In genomic region chr7:101896104-101897066, GRCm38 (mm10) we compare ENCODE assay signal across 8 mouse cellular contexts. TPM values are rescaled to one million over a fixed set of nuclear protein-coding genes. Genes with fewer than 3 reads are reported as not detected.
DNase-seq lines count a peak whose midpoint lies in the region; ATAC-seq and TF ChIP-seq lines count a peak whose summit lies in the region.

No protein-coding gene starts in this region.

- peak overlapping the region; percentile 66 for H3K4me3 ChIP-seq in forebrain, embryonic 10.5 days
- H3K4me3 ChIP-seq in heart, embryonic 15.5 days: peak overlapping the region; percentile 64
- peak overlapping the region; percentile 70 to 86 for H3K4me3 ChIP-seq in liver, embryonic 14.5 days (ENCODE audit: insufficient read depth in 1 of 2, low read depth in 2 of 2, low read length in 2 of 2)
- H3K4me3 ChIP-seq in neural tube, embryonic 11.5 days (ENCODE audit: low read depth, low read length): peak overlapping the region; percentile 51
- H3K4me3 ChIP-seq in stomach, postnatal 0 days (ENCODE audit: low read depth, low read length): peak overlapping the region; percentile 51

- no peaks in the 10 kb centered on the region for H3K27me3 ChIP-seq in forebrain, embryonic 10.5 days (ENCODE audit: poor library complexity, severe bottlenecking)
- H3K27me3 ChIP-seq in heart, embryonic 15.5 days: no peaks in the 10 kb centered on the region
- no peaks in the 10 kb centered on the region for H3K27me3 ChIP-seq in liver, embryonic 14.5 days (ENCODE audit: control insufficient read depth, insufficient read depth, low read length)
- H3K27me3 ChIP-seq in neural tube, embryonic 11.5 days (ENCODE audit: control insufficient read depth, insufficient read depth, low read length): no peaks in the 10 kb centered on the region
- no peaks in the 10 kb centered on the region for H3K27me3 ChIP-seq in stomach, postnatal 0 days (ENCODE audit: control insufficient read depth, insufficient read depth, low read length)

- TF ChIP-seq EP300 in liver, embryonic 14.5 days (IDR thresholded peaks at IDR 0.05; ENCODE audit: low read depth): 0 out of 2 replicates have a peak, but pooled peaks have one; percentile 46
- TF ChIP-seq EP300 in stomach, postnatal 0 days (optimal IDR thresholded peaks at IDR 0.05): peak; percentile 43

- H3K36me3 ChIP-seq in forebrain, embryonic 10.5 days (replicated peaks): peaks cover 33% of the 10 kb centered on the region
- 0 out of 2 replicates have a peak, but pooled peaks cover 4% of the 10 kb centered on the region for H3K36me3 ChIP-seq in heart, embryonic 15.5 days
- H3K36me3 ChIP-seq in liver, embryonic 14.5 days (replicated peaks; ENCODE audit: control insufficient read depth, insufficient read depth, low read depth): no peaks in the 10 kb centered on the region; the same call in 1 of the 2 replicates
- no peaks in the 10 kb centered on the region for H3K36me3 ChIP-seq in neural tube, embryonic 11.5 days (ENCODE audit: control insufficient read depth, insufficient read depth, low read length)
- H3K36me3 ChIP-seq in stomach, postnatal 0 days (ENCODE audit: control insufficient read depth, insufficient read depth, low read length): no peaks in the 10 kb centered on the region

- DNase-seq in CD8-positive naive resting alpha-beta T cell, adult 2 months (ENCODE audit: low read depth in 2 of 2, low spot score in 2 of 2): peak; percentile 94 to 95
- peak; percentile 96 for DNase-seq in c-Kit-positive CD71-negative TER-119-negative erythroid progenitor cells, embryonic 14.5 days (ENCODE audit: low read depth)
- peak; percentile 97 for DNase-seq in forebrain, embryonic 10.5 days (ENCODE audit: extremely low spot score, low spot score)
- peak; percentile 99 for DNase-seq in kidney, postnatal 25 days
- DNase-seq in liver, embryonic 14.5 days (ENCODE audit: low read depth in 3 of 3, low spot score in 3 of 3): peak; percentile 99 to 100 (median 99)
- DNase-seq in neural tube, embryonic 11.5 days (ENCODE audit: low spot score): peak; percentile 96
- peak; percentile 96 for DNase-seq in stomach, postnatal 0 days (ENCODE audit: low spot score)

- H3K27ac ChIP-seq in forebrain, embryonic 10.5 days: peak overlapping the region; percentile 96
- peak overlapping the region; percentile 90 for H3K27ac ChIP-seq in heart, embryonic 15.5 days
- H3K27ac ChIP-seq in liver, embryonic 14.5 days: peak overlapping the region; percentile 86
- peak overlapping the region; percentile 83 for H3K27ac ChIP-seq in neural tube, embryonic 11.5 days (ENCODE audit: low read depth, low read length)
- peak overlapping the region; percentile 89 for H3K27ac ChIP-seq in stomach, postnatal 0 days (replicated peaks)

- ATAC-seq in heart, embryonic 15.5 days (replicated peaks; ENCODE audit: insufficient number of reproducible peaks, insufficient read depth, low FRiP score, low read depth): peak; percentile 96
- peak; percentile 97 for ATAC-seq in liver, embryonic 14.5 days (ENCODE audit: insufficient read depth)
- peak; percentile 97 for ATAC-seq in neural tube, embryonic 11.5 days (ENCODE audit: insufficient read depth, low FRiP score, low TSS enrichment)
- ATAC-seq in stomach, postnatal 0 days (ENCODE audit: low FRiP score, low TSS enrichment): peak; percentile 98

- under 1% methylated on average over 57 of the region's 57 CpGs for WGBS in forebrain, embryonic 10.5 days
- WGBS in heart, embryonic 15.5 days: 1% methylated on average over 57 of the region's 57 CpGs
- WGBS in liver, embryonic 14.5 days (ENCODE audit: insufficient replicate concordance): under 1% methylated on average over 57 of the region's 57 CpGs
- WGBS in neural tube, embryonic 11.5 days: under 1% methylated on average over 57 of the region's 57 CpGs
- under 1% methylated on average over 57 of the region's 57 CpGs for WGBS in stomach, postnatal 0 days

- no peaks in the 10 kb centered on the region for H3K9me3 ChIP-seq in forebrain, embryonic 10.5 days
- no peaks in the 10 kb centered on the region for H3K9me3 ChIP-seq in heart, embryonic 15.5 days (replicated peaks)
- H3K9me3 ChIP-seq in liver, embryonic 14.5 days (ENCODE audit: control insufficient read depth, low read length): no peaks in the 10 kb centered on the region
- H3K9me3 ChIP-seq in neural tube, embryonic 11.5 days (ENCODE audit: control insufficient read depth, low read length): no peaks in the 10 kb centered on the region
- H3K9me3 ChIP-seq in stomach, postnatal 0 days (ENCODE audit: control insufficient read depth, low read length): no peaks in the 10 kb centered on the region

- peak overlapping the region; percentile 63 for H3K4me2 ChIP-seq in heart, embryonic 15.5 days
- H3K4me2 ChIP-seq in liver, embryonic 14.5 days (ENCODE audit: low read depth): peak overlapping the region; percentile 96
- peak overlapping the region; percentile 39 for H3K4me2 ChIP-seq in neural tube, embryonic 11.5 days (ENCODE audit: low read depth)
- peak overlapping the region; percentile 57 for H3K4me2 ChIP-seq in stomach, postnatal 0 days (replicated peaks; ENCODE audit: low read depth)

- peak overlapping the region; percentile 57 for H3K9ac ChIP-seq in heart, embryonic 15.5 days
- peak overlapping the region; percentile 83 for H3K9ac ChIP-seq in liver, embryonic 14.5 days (replicated peaks)
- H3K9ac ChIP-seq in neural tube, embryonic 11.5 days (ENCODE audit: low read length): peak overlapping the region; percentile 67
- peak overlapping the region; percentile 62 for H3K9ac ChIP-seq in stomach, postnatal 0 days (ENCODE audit: low read length)

- no peak for TF ChIP-seq CTCF in liver, embryonic 14.5 days (IDR thresholded peaks at IDR 0.05; ENCODE audit: low read depth)
- TF ChIP-seq CTCF in stomach, postnatal 0 days (IDR thresholded peaks at IDR 0.05; ENCODE audit: low read depth): no peak; the same call in 1 of the 2 replicates

- H3K4me1 ChIP-seq in forebrain, embryonic 10.5 days: peaks cover 18% of the 10 kb centered on the region
- peaks cover 11% of the 10 kb centered on the region; the same call in 1 of the 2 replicates for H3K4me1 ChIP-seq in heart, embryonic 15.5 days (replicated peaks)
- peaks cover 7 to 9% of the 10 kb centered on the region in 2 experiments for H3K4me1 ChIP-seq in liver, embryonic 14.5 days (replicated peaks; ENCODE audit: control insufficient read depth in 2 of 2, insufficient read depth in 2 of 2, low read length in 1 of 2)
- no peaks in the 10 kb centered on the region for H3K4me1 ChIP-seq in neural tube, embryonic 11.5 days (ENCODE audit: control insufficient read depth, insufficient read depth, low read length)
- no peaks in the 10 kb centered on the region for H3K4me1 ChIP-seq in stomach, postnatal 0 days (replicated peaks; ENCODE audit: control insufficient read depth, insufficient read depth)

RNA-seq across cellular contexts. Expression of gene Lamtor1, which starts 9.3 kb away (rescaled TPM):
- polyA plus RNA-seq in forebrain, embryonic 10.5 days (2016; fragmentation: Nextera tagmentation; extraction: Ambion mirVana): 157 and 165 TPM in 2 replicates
- 130 and 151 TPM in 2 replicates for polyA plus RNA-seq in heart, embryonic 15.5 days (2015; fragmentation: Nextera tagmentation; extraction: Ambion mirVana)
- polyA plus RNA-seq in liver, embryonic 14.5 days (2012; rRNA removed): 61.7 and 74.8 TPM in 2 replicates
- polyA plus RNA-seq in liver, embryonic 14.5 days (2014; fragmentation: Nextera tagmentation; extraction: Ambion mirVana): 63.3 and 67.8 TPM in 2 replicates
- polyA plus RNA-seq in neural tube, embryonic 11.5 days (2014; fragmentation: Nextera tagmentation; extraction: Ambion mirVana): 134 and 144 TPM in 2 replicates
- 119 and 122 TPM in 2 replicates for polyA plus RNA-seq in stomach, postnatal 0 days (2015; fragmentation: Nextera tagmentation; extraction: Ambion mirVana)

RNA-seq across cellular contexts. Expression of gene Tomt, which starts 9.8 kb away (rescaled TPM):
- 0.62 and 1.2 TPM in 2 replicates for polyA plus RNA-seq in forebrain, embryonic 10.5 days (2016; fragmentation: Nextera tagmentation; extraction: Ambion mirVana)
- 0.10 and 0.22 TPM in 2 replicates for polyA plus RNA-seq in heart, embryonic 15.5 days (2015; fragmentation: Nextera tagmentation; extraction: Ambion mirVana)
- polyA plus RNA-seq in liver, embryonic 14.5 days (2012; rRNA removed): 0.05 and 0.08 TPM in 2 replicates
- polyA plus RNA-seq in liver, embryonic 14.5 days (2014; fragmentation: Nextera tagmentation; extraction: Ambion mirVana): 0.09 and 0.13 TPM in 2 replicates
- polyA plus RNA-seq in neural tube, embryonic 11.5 days (2014; fragmentation: Nextera tagmentation; extraction: Ambion mirVana): 0.53 and 1.0 TPM in 2 replicates
- 0.15 TPM in 1 of 2 replicates, not detected in the other for polyA plus RNA-seq in stomach, postnatal 0 days (2015; fragmentation: Nextera tagmentation; extraction: Ambion mirVana)

RNA-seq across cellular contexts. Expression of gene Folr1, which starts 25.8 kb away (rescaled TPM):
- polyA plus RNA-seq in forebrain, embryonic 10.5 days (2016; fragmentation: Nextera tagmentation; extraction: Ambion mirVana): 11.9 and 13.1 TPM in 2 replicates
- 4.3 and 6.1 TPM in 2 replicates for polyA plus RNA-seq in heart, embryonic 15.5 days (2015; fragmentation: Nextera tagmentation; extraction: Ambion mirVana)
- 0.33 and 0.53 TPM in 2 replicates for polyA plus RNA-seq in liver, embryonic 14.5 days (2012; rRNA removed)
- 0.38 TPM in 1 of 2 replicates, not detected in the other for polyA plus RNA-seq in liver, embryonic 14.5 days (2014; fragmentation: Nextera tagmentation; extraction: Ambion mirVana)
- polyA plus RNA-seq in neural tube, embryonic 11.5 days (2014; fragmentation: Nextera tagmentation; extraction: Ambion mirVana): 0.49 and 0.91 TPM in 2 replicates
- 3.2 and 4.0 TPM in 2 replicates for polyA plus RNA-seq in stomach, postnatal 0 days (2015; fragmentation: Nextera tagmentation; extraction: Ambion mirVana)

RNA-seq across cellular contexts. Expression of gene Anapc15, which starts 32.9 kb away (rescaled TPM):
- 122 and 127 TPM in 2 replicates for polyA plus RNA-seq in forebrain, embryonic 10.5 days (2016; fragmentation: Nextera tagmentation; extraction: Ambion mirVana)
- polyA plus RNA-seq in heart, embryonic 15.5 days (2015; fragmentation: Nextera tagmentation; extraction: Ambion mirVana): 48.3 and 54.7 TPM in 2 replicates
- polyA plus RNA-seq in liver, embryonic 14.5 days (2012; rRNA removed): 25.6 and 54.6 TPM in 2 replicates
- polyA plus RNA-seq in liver, embryonic 14.5 days (2014; fragmentation: Nextera tagmentation; extraction: Ambion mirVana): 51.9 and 52.0 TPM in 2 replicates
- 79.9 and 87.3 TPM in 2 replicates for polyA plus RNA-seq in neural tube, embryonic 11.5 days (2014; fragmentation: Nextera tagmentation; extraction: Ambion mirVana)
- polyA plus RNA-seq in stomach, postnatal 0 days (2015; fragmentation: Nextera tagmentation; extraction: Ambion mirVana): 38.8 and 42.7 TPM in 2 replicates

RNA-seq across cellular contexts. Expression of gene Lrrc51, which starts 37.3 kb away (rescaled TPM):
- polyA plus RNA-seq in forebrain, embryonic 10.5 days (2016; fragmentation: Nextera tagmentation; extraction: Ambion mirVana): 10.1 and 11.9 TPM in 2 replicates
- 3.9 and 4.6 TPM in 2 replicates for polyA plus RNA-seq in heart, embryonic 15.5 days (2015; fragmentation: Nextera tagmentation; extraction: Ambion mirVana)
- polyA plus RNA-seq in liver, embryonic 14.5 days (2012; rRNA removed): 1.3 and 1.4 TPM in 2 replicates
- 1.8 and 2.1 TPM in 2 replicates for polyA plus RNA-seq in liver, embryonic 14.5 days (2014; fragmentation: Nextera tagmentation; extraction: Ambion mirVana)
- polyA plus RNA-seq in neural tube, embryonic 11.5 days (2014; fragmentation: Nextera tagmentation; extraction: Ambion mirVana): 7.9 and 8.8 TPM in 2 replicates
- polyA plus RNA-seq in stomach, postnatal 0 days (2015; fragmentation: Nextera tagmentation; extraction: Ambion mirVana): 6.8 and 7.0 TPM in 2 replicates

Comparison
In these comparisons a context has a peak if more than half of its experiments do, and no peak if none do; other contexts are left out.
1. Peak in every context shown above with its lines: DNase-seq, ATAC-seq, H3K4me3 ChIP-seq and H3K27ac ChIP-seq.
2. H3K4me2 ChIP-seq: peak in every context shown above with its lines; median percentile 96 in liver, embryonic 14.5 days; 63 in heart, embryonic 15.5 days; 57 in stomach, postnatal 0 days; 39 in neural tube, embryonic 11.5 days.